Mouse (Mus musculus) heart, postnatal 14 days (tissue): ENCODE measurements around the gene Sgpl1. TPM values are rescaled to one million over a fixed set of nuclear protein-coding genes. Genes with fewer than 3 reads are reported as not detected.

Source experiments
- DNase-seq, 2 experiments: peaks; one replicate each; pipeline ENCODE4 v3.0.0; 2021 to 2022
- intact Hi-C: fragments of 180-260 bp; cut with DNase I; formaldehyde crosslinking; loops from one replicate; pipeline ENCODE4 v1.15.1; 2025
- microRNA-seq, 2 experiments: library from miRNA; unstranded; fragments of <30 nt; microRNA quantifications; one replicate each; pipeline ENCODE4 v1.2.0; 2021 to 2022
- total RNA-seq, 2 experiments: library from RNA; stranded (reverse); gene quantifications; 2 replicates each; pipeline ENCODE4 v1.2.3; 2021

The Sgpl1 gene
- total RNA-seq, 2 experiments from 2014 or later, result 19.1 to 19.9 TPM

- peak; percentile 71 to 87 for DNase-seq
Observed at GRCm38 (mm10) chr10:61051993-61052613, 95.4 kb downstream of the Sgpl1 start.

More at GRCm38 (mm10) chr10:61051993-61052613, 95.4 kb downstream of the Sgpl1 start:
- intact Hi-C loops, result loop anchor here (1.0 to 5.0 kb wide), 4 partner anchors 70 to 290 kb away; no protein-coding TSS in a partner anchor

Small RNAs within 50 kb of the gene (microRNA-seq; reads per million reads assigned to microRNA genes)
- gene Gm44308, result 0 reads per million in 2 experiments

Other genes with a start within 250 kb of the Sgpl1 start
- gene Pcbd1, start 58.4 kb downstream of the Sgpl1 start, total RNA-seq, result 1 to 10 TPM; 1.4 to 2.7 TPM
- 1 to 10 TPM in 1 of 2 experiments, under 1 TPM in 1; 0.31 to 6.1 TPM for gene Tbata, start 24.3 kb upstream of the Sgpl1 start, total RNA-seq
- 1 to 10 TPM; 3.5 to 4.3 TPM for gene Adamts14, start 125.7 kb upstream of the Sgpl1 start, total RNA-seq
- not detected for gene Prf1, start 150.1 kb upstream of the Sgpl1 start, total RNA-seq
- gene Pald1, start 235.8 kb upstream of the Sgpl1 start, total RNA-seq, result 10 to 100 TPM; 32.0 to 36.8 TPM